In the genomic region with DNA sequence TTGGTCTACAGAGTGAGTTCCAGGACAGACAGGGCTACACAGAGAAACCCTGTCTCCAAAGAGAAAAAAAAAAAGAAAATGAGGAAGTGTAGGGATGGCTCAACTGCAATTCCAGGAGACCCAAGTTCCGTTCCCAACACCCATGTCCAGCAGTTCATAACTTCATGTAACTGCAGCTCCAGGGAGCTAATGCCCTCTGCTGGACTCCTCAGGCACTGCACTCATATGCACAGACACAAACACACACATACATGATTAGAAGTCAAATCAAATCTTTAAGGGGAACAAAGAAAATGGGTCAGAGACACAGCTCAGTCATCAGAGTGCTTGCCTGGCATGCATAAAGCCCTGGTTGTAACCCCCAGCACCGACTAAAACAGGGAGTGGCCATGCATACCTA, we compare ENCODE assay signal across 18 mouse cellular contexts. TPM values are rescaled to one million over a fixed set of nuclear protein-coding genes. Genes with fewer than 3 reads are reported as not detected.
A peak's percentile ranks its signal among the peaks of the same experiment; 100 is the strongest.
DNase-seq lines count a peak whose midpoint lies in the region; ATAC-seq and TF ChIP-seq lines count a peak whose summit lies in the region.
"Had no signal": no experiment of that assay in that cellular context is flagged by ENCODE, and none has a peak within 500 bp of the region (broad histone marks: within the 10 kb centered on the region; RNA-seq: fewer than 3 reads in every experiment).

No protein-coding gene starts in this region.

- H3K79me2 ChIP-seq in liver, adult 2 months (ENCODE audit: control insufficient read depth, insufficient read depth, low read length): peaks cover 49% of the 10 kb centered on the region

- no peak for ATAC-seq in CD4-positive, CD25-positive, alpha-beta regulatory T cell, adult 4 months
- ATAC-seq: activated CD4-positive, CD25-positive, alpha-beta regulatory T cell, adult 4 months had no signal

- no peaks in the 10 kb centered on the region for H3K27me3 ChIP-seq in liver, adult 2 months (ENCODE audit: control insufficient read depth, insufficient read depth, low read length)
- H3K27me3 ChIP-seq: embryonic facial prominence, embryonic 12.5 days; lung, embryonic 15.5 days had no signal

- peak; percentile 53; the same call in 1 of the 2 replicates for TF ChIP-seq CTCF in liver, adult 2 months (IDR thresholded peaks at IDR 0.05; ENCODE audit: low read depth, low read length)

- no peak for TF ChIP-seq POLR2A in liver, adult 2 months (IDR thresholded peaks at IDR 0.05; ENCODE audit: extremely low read depth, insufficient read depth, low read length)

- DNase-seq in CD4-positive, CD25-positive, alpha-beta regulatory T cell, adult 2 months (ENCODE audit: low read depth, low spot score): peak; percentile 34
- no peak for DNase-seq in liver, adult 2 months (ENCODE audit: extremely low read depth, low read depth, low spot score)
- DNase-seq in liver: no peak
- DNase-seq in ZHBTc4 (ENCODE audit: low read depth, low spot score): peak; percentile 72
- DNase-seq in naive thymus-derived CD4-positive, alpha-beta T cell, adult 2 months (ENCODE audit: low read depth): peak; percentile 35
- DNase-seq in urinary bladder, postnatal 25 days (ENCODE audit: low spot score): no peak
- no peak for DNase-seq in right cerebral cortex, postnatal 14 days
- DNase-seq: cerebellum, adult 9-11 months; heart, adult 18-20 months; left cerebral cortex, postnatal 4 days; right cerebral cortex, adult 18-20 months; thymus, adult 2 months had no signal

- H3K27ac ChIP-seq in liver, adult 2 months (replicated peaks; ENCODE audit: insufficient read depth, low read depth, low read length): no peak overlapping the region
- H3K27ac ChIP-seq: embryonic facial prominence, embryonic 12.5 days; forebrain, embryonic 10.5 days; lung, embryonic 15.5 days had no signal

- no peak overlapping the region for H3K4me3 ChIP-seq in liver, adult 2 months (ENCODE audit: insufficient read depth, low read depth, low read length)
- H3K4me3 ChIP-seq: embryonic facial prominence, embryonic 12.5 days; forebrain, embryonic 10.5 days; lung, embryonic 15.5 days had no signal

- peaks cover 14% of the 10 kb centered on the region for H3K4me1 ChIP-seq in liver, adult 2 months (ENCODE audit: control insufficient read depth, insufficient read depth, low read length)

- 90% methylated on average over 2 of the region's 2 CpGs for WGBS in liver, adult 2 months

- H3K9ac ChIP-seq in liver, adult 2 months (ENCODE audit: low read depth, low read length): no peak overlapping the region
- H3K9ac ChIP-seq: embryonic facial prominence, embryonic 12.5 days; lung, embryonic 15.5 days had no signal

- no peaks in the 10 kb centered on the region for H3K36me3 ChIP-seq in liver, adult 2 months (ENCODE audit: control insufficient read depth, insufficient read depth, low read length)
- H3K36me3 ChIP-seq: G1E had no signal

RNA-seq across cellular contexts. Expression of a gene that starts 13.2 kb away (rescaled TPM):
- polyA plus RNA-seq in CD4-positive, CD25-positive, alpha-beta regulatory T cell, adult 4 months (2017; shearing (Covaris generic)): under 1 TPM in 1 of 2 experiments, not detected in 1; 0.08 TPM
- 14.1 and 23.2 TPM in 2 replicates for total RNA-seq in liver, adult 2 months (2014; rRNA removed)
- 32.6 and 42.4 TPM in 2 replicates for polyA plus RNA-seq in liver, adult 2 months (2012; rRNA removed)

RNA-seq across cellular contexts. Expression of a gene that starts 34.9 kb away (rescaled TPM):
- 1 to 10 TPM; 6.7 to 8.0 TPM for polyA plus RNA-seq in CD4-positive, CD25-positive, alpha-beta regulatory T cell, adult 4 months (2017; shearing (Covaris generic))
- 10.6 and 20.1 TPM in 2 replicates for total RNA-seq in liver, adult 2 months (2014; rRNA removed)
- polyA plus RNA-seq in liver, adult 2 months (2012; rRNA removed): 18.4 and 26.9 TPM in 2 replicates

Comparison
In these comparisons a context has a peak if more than half of its experiments do, and no peak if none do; other contexts are left out.
1. DNase-seq: peak in CD4-positive, CD25-positive, alpha-beta regulatory T cell, adult 2 months (single experiment), ZHBTc4 (single experiment) and naive thymus-derived CD4-positive, alpha-beta T cell, adult 2 months (single experiment); none in liver, adult 2 months (single experiment), liver (single experiment), urinary bladder, postnatal 25 days (single experiment) and right cerebral cortex, postnatal 14 days (single experiment).
2. RNA of a gene that starts 13.2 kb away (polyA plus RNA-seq): 32.6 to 42.4 TPM in liver, adult 2 months; 0.08 TPM in CD4-positive, CD25-positive, alpha-beta regulatory T cell, adult 4 months; every median in the first group is over 10 times any median in the second.